Mouse (Mus musculus) frontal cortex, postnatal 25 days (tissue): Measurements from ENCODE around the gene Pard6b.

Source experiments
- DNase-seq, 2 experiments: peaks; one replicate each; pipeline ENCODE4 v3.0.0; 2022; ENCODE audit warnings: low spot score in 2 of 2

Pard6b gene

DNA sequence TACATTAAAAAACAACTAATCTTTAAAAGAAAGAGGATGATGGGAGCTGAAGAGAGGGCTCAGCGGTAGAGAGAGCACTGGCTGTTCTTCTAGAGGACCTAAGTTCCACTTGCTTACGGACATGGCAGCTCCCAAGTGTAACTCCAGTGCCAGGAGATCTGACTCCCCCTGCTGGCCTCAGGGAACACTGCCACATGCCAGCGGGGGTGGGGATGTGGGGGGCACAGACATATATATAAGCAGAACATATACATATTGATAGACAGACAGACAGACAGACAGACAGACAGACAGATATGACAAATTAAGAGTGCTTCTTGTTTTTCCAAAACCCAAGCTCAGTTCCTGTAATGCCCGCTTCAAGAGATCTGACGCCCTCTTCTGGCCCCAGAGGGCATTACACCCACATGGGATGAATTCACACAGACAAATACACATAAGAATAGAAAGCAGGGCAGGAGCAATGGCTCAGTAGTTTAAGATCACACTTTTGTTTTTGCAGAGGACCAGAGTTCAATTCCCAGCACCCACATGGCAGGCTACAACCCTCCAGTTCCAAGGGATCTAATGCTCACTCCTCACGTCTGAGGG, 21.5 kb upstream of the Pard6b start:
- no peak for DNase-seq

DNA sequence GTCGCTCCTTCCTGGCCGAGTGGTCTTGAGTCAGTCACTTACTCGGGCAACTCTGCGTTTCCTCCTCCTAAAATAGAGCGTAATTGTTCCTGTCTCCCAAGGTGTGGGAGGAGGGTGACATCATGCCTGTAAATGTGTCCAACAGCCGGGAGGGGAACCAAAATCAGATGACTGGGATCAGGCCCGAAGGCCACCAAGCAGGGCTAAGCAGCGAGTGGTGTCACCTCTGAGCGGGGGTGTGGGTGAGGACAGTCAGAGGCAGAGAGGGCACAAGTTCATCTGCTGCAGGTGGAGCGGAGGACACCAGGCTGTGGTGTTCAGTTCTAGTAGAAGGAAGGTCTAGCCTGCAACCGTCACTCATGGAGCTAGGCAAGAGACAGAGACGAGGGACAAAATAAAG, 17.1 kb upstream of the Pard6b start:
- no peak for DNase-seq

DNA sequence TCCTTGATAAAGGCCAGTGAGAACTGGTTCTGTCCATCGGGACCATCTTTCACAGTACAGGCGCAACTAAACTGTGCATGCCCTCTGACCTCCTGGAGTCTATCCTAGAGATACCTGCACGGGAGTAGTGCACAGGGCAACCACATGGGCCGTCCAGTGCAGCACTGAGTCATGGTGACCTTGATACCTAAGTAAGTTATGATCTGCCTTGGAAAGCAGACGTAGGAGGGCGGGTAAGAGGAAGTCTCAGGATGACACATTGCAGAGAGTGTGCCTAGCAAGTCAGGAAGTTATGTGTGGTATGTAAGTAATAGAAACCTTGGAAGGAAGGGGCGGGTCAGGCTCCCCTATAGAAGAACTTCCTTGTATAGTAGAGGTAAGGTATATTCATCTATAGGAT, 15.3 kb upstream of the Pard6b start:
- DNase-seq, result no peak

DNA sequence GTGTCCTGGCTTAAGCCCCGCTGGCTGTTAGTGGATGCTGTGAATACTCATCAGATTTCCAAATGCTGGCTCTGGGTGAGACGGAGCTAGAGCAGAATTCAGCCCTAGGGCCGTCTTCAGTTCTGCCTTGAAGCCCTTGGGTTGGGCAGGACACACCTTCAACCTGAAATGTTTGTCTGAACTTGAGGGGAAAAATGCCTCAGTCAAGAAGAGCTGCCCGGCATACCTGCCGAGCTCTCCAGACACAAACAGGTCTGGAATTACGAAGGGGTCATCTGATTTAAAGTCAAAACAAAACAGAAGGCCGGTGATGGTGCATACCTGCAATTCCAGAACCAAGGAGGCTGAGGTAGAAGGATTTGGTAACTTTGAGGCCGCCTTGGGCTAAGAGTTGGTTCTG, 14.0 kb upstream of the Pard6b start:
- no peak for DNase-seq

DNA sequence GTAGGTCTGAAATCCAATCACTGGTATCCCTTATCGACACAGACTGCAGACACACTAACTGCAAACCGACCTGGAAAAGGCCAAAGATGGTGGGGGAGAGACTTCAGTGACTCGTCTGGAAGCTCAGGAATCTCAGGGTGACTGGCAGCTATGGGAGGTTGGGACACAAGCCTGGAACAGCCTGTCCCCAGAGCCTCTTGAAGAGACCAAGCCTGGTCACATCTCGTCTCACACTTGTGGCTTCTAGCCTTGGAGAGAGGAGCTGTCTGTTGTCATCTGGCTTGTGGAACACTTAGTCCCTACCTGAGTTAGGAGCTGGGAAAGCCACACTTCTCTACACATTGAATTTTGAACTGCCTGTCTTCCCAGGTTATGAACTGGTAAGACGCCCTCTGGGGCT, 10.4 kb upstream of the Pard6b start:
- DNase-seq, result no peak

DNA sequence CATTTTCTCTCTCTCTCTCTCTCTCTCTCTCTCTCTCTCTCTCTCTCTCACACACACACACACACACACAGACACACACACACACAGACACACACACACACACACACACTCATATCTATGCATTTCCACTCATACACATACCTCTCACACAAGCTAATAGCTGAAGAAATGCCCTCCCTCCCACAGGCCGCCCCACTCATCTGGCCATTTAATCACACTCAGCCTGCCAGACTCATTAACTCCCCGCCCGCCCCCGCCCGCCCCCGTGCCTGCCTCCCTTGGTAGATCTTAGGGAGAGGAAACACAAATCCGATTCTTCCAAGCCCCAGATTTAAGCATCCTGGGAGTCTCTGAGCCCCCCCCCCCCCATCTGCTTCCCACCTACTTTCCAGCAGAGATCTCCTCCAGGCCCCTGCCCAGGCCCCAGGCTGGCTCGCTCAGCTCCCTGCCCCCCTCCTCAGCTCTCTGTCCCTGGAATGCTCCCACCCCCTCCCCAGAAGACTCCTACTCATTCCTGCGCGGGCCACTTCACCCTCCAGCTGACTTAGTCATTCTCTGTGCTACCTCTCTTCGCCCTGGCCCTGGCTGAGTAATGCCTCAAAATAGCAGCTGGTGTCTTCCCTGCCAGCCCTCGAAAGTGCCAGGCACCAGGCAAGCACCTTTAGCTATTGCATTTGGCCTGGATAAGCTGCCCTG, 8.2 kb upstream of the Pard6b start:
- DNase-seq, result peak in 1 of 2 experiments; percentile 36

DNA sequence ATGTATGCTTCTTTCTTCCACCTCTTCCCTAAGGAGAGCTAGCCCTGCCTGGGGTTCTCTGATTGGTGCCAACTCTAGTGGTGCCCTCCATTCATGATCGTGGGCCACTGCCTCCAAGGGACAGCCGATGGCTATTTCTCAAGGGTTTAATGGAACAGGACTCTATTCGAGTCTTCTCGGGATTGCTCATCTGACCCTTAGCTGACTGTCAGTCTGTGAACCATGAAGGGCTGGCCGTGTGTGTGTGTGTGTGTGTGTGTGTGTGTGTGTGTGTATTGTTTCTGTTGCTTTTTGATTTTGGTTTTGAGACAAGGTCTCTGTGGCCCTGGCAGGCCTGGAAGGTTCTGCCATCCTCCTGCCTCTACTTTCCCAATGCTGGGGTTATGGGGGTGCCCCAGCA, 7.1 kb upstream of the Pard6b start:
- no peak for DNase-seq

DNA sequence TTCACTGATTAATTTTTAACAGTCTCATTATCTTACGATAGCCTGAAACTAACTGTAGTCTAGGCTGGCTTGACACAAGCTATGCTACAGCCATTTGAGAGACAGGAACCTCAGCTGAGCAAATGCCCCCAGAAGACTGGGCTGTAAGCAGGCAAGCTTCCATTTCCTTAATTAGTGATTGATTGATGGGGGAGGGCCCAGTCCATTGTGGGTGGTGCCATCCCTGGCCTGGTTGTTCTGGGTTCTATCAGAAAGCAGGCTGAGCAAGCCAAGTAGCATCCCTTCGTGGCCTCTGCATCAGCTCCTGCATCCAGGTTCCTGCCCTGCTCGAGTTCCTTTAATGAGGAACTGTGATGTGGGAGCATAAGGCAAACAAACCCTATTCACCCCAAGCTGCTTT, 6.3 kb upstream of the Pard6b start:
- no peak for DNase-seq

DNA sequence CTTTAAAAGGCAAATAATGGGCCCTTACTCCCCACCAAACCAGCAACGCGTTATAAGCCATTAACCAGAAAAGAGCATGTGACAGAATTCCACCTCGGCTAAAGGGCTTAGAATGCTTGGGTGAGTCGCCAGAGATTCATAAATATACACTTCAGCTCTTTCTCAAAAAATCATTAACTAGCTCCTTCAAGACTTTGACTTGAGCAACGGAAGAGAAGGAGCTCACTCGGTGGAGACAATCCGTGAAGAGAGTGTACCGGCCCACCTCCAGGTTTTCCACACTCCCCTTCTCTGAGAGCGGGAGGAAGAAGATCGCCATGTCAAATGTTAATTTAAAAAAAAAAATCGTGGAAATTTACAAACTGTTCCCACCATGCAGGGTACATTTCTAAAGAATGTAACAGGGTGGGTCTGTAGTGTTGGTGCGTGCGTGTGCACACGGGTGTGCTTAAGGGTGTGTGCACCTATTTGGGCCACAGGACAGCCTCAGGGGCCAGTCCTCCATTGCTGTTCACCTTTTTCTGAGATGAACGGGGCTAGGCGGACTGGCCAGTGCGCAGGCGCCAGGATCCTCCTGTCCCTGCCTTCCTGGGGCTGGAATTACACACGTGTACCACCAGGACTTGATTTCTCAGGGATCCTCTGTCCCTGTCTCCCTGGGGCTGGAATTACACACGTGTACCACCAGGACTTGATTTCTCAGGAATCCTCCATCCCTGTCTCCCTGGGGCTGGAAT, 3.8 kb upstream of the Pard6b start:
- no peak for DNase-seq

DNA sequence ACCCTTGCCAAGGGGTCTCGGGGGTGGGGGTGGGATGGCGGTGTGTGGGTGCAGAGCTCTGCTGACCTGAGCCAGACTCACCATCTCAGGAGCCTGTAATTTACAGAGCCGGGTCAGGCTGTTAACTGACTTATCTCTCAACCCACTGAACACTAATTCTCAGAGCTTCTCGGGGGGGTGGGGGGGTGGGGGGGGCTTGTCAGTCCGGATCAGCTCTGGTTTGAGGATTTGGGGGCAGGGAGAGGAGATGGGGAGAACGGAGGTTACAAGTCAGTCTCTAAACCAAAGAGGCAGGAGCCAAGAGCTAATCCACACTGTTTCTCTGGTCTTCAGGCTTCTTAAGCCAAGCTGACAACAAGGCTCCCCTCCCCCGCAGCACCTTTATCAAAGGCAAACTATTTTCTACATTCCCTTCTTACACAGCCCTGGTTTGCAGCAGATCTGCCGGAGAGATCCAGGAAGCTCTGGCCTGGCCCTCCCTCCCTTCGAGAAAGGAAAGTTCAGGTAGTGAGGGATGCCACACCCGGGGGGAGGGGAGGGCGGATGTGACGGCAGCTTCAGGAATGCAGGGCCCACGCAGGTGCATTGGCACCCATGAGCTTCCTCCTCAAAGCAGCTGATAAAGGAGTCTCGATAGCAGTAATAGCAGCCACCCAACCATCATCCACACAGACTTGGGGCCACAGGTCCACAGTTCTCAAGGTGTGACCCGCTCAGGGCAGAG, 2.5 kb upstream of the Pard6b start:
- no peak for DNase-seq

DNA sequence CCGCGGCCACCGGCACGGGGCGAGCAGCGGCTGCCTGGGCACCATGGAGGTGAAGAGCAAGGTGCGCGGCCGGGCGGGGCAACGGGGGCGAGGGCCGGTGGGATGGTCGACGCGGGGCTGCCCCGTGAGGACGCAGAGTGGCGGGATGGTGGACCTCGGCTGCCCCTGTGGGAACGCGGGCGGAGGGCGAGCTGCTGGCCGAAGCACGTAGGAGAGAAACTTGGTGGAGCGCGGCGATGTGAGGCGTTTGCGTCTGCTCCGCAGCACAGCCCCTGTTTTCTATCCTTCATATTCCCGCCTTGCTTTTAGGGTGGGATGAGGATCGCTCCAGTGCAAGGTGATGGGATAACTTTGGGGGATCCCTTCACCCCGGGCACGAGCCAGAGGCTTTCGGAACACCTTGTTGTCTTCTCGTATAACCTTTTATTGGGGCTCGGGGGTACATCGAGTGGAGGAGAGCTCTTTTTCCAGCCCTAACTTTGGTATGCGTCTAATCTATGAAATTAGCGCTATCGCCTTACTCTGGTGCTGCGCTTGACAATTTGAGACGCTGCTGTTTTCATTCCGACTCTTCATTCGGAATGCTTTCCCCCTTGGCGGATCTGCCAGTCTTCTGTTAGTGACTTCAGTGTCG, 612 bp downstream of the Pard6b start:
- DNase-seq, result no peak

DNA sequence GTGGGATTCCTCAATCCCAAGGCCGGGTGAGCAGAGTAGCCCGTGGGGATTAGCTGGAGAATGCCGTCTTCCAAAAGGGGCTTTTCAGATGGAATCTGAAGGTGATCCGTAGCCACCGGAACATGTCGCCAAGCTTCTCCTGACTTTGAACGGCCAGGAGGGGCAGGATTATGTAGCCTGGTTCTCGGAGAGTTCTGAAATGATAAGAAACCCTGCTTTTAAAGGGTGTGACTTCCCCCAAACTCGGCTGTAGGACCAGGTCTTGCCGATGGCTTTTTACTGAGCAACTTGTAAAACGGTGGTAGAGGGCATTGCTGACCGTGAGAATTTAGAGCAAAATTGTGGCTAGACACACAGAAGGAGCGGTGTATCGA, 1.1 kb downstream of the Pard6b start:
- no peak for DNase-seq

DNA sequence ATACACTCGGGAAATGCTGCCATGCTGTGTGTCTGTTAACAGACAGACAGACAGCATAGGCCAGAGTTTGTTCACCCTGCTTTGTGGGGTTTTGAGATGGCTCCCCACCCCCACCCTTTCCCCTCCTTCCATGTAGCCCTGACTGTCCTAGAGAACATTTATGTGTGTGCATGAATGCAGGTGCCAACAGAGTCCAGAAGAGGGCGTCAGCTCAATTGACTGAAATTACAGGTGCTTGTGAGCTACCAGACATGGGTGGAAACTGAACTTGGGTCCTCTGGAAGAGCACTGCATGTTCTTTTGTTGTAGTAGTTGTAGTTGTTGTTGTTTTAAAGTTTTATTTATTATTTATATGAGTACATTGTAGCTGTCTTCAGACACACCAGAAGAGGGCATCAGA, 2.8 kb downstream of the Pard6b start:
- DNase-seq, result no peak

DNA sequence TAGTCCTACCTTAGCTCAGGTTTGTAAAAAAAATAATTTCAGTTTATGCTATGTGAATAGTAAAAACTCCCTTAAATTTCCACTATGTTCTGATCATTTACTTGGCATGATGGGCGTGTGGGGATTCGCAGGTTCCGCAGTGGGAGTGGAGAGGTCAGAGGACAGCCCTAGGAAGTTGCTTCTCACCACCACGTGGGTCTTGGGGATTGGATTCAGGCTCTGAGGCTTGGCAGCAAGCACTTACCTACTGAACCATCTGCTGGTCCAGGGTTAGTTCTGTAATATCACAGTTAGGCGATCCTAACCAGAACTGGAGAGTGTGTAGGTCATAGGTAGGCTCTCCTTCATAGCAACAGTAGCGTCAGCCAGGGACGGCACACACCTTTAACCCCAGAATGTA, 3.4 kb downstream of the Pard6b start:
- DNase-seq, result no peak

DNA sequence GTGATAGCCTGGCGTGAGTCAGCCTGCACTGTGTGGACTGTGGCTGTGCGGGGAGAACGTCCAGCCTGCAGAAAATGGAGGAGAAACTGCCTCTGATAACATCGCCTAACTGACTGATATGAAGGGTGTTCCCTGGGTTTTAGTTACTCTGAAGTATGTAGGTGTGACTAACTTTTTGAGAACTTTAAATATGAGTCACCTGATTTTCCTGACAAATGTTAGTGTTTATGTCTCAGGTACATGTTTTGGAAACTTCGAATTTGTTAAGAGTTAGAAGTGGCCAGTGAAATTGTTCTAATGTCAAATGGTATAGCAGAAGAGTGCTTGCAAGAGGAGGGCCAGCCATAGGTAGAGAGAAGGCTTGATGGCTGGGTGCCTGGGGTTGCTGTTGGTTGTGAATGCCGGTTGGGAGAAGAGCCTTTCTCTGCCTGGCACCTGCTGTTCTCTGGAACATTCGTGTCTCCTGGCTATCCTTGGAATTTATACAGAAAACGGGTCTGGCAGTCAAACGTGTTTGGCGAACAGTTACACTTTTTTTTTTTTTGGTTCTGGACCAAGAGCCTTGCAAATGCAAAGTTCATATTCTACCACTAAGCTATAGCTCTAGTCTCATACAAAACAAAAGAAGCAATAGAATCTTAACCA, 4.9 kb downstream of the Pard6b start:
- no peak for DNase-seq

DNA sequence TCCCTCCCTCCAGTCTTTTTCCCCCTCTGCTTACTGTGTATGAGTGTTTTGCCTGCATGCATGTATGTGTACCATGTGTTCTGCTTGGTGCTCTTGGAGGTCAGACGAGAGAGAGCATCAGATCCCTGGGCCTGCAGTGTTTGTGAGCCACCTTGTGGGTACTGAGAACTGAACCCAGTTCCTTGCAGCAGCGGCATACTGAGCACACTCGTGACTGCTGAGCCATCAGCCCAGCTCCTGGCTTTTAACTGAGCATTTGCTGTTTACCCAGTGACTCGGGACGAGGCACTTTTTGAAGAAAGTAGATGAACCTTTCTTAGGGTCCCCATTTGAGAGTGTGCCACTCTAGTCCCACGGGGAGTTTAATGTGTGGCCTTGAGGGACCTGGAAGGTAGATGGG, 5.5 kb downstream of the Pard6b start:
- DNase-seq, result no peak

DNA sequence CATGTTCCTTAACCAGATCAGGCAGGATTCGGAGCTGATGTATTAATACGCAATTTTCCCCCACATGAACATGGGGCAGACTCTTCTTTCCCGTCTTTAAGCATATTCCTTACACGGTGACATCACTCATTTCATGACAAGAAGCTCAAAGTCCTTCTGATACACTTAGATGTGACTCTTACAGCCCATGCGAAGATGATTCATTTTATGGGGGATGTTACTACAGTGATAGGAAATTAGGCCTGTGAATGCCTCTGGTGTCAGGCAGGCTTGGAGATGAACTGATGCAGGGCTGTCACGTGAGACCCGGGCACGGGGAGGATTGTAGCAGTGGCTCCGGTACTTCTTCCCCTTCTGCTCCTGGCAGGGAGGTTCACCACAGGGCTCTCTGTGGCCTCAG, 6.0 kb downstream of the Pard6b start:
- no peak for DNase-seq

DNA sequence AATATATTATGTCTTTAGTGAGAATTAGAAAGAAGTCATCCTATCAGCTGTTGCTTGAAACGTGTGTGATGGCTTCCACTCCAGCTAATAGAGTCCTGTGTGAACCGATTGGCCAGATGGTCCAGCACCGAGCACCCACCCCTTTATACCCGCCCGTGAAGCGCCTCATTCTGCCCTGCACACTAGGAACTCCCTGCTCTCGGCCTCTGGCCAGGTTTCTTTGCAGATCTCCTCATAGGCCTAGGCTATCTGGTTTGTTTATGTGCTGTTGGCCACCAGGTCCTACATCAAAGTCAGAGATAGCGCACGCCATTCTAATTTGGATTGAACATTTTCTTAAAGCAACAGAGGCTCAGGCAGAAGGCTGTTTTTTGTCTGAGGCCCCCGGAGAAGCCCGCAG, 10.8 kb downstream of the Pard6b start:
- DNase-seq, result no peak

DNA sequence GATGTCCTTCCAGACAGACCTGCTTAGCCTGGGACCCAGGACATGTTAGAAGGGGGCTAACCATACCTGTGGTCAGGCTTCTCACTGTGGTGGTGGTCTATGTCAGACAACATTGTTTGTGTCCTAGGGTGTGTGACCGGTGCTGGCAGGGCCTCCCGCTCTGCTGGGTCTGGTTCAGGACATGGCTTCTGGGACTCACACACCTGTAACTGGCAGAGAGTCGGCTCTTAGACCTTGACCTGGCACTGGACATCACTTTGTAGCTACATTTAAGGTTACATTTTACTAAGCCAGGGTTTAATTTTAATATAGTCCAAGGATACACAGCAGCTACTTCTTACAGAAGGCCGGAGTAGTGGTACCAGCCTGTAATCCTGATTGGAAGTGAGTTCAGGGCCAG, 12.3 kb downstream of the Pard6b start:
- DNase-seq, result no peak

DNA sequence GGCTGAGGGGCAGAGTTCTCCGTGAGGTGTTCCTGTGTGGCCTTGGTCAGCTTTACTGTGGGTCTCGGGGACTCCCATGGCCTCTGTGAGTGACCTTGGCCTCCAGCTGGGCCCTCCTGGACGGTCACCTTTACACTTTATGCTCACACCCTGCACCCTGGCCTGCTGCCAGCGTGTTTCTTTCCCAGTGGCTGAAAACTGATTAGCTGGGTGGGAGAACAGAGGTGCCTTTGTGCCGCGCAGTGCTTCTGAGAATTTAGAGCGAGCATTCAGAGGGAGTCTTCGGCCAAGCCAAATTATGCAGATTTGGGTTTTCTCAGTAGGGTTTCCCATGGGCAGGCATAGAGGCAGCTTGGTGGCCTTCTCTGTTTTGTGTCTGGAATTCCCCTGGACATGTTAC, 14.3 kb downstream of the Pard6b start:
- DNase-seq, result no peak

DNA sequence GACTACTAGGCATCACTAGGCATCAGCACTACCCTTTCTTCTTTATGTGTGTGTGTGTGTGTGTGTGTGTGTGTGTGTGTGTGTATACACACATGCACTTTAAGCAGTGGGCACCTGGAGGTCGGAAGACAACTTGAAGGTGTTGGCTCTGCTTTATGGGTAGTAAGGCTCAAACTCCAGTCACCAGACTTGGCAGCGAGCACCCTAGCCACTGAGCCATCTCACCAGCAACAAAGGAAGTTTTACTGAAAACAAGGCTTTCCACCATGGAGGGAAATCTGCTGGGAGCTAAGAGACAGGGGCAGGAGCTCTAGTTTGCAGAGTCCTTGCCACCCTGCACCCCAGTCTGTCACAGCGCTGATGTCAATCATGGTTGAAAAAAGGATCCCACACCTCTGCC, 15.7 kb downstream of the Pard6b start:
- DNase-seq, result no peak

DNA sequence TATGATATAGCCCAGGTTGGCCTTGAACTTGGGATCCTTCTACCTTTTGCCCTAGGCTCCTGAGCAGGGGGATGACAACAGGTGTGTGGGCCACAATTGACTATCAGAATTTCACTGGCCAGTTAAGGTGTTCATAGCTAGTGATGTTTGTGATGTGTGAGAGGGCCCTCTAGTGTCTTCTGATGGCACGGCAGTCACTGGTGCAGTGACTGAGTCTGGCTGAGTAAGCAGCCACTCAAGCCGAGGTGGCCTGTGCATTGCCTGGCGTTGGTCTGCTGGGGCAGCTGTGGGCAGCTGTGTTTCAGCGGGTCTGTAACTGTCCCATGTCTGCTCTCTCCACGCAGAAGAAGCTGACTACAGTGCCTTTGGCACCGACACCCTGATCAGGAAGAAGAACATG, 17.2 kb downstream of the Pard6b start:
- peak; percentile 47 to 53 for DNase-seq
